Mouse (Mus musculus): ENCODE data around the gene Prim1.
"Not testable (repeated sequence)": the region's sequence is repeated elsewhere in the genome, so short reads cannot be mapped to it uniquely, and the experiment has no call there.

The Prim1 gene

GRCm38 (mm10) chr10:128036746-128037425 lies 21.9 kb downstream of the Prim1 start:
- in situ Hi-C loops (cut with MseI, MboI) = no loop called here

- in situ Hi-C loops (cut with MseI, MboI) = no loop called here
Observed at GRCm38 (mm10) chr10:128037921-128038320, 23.0 kb downstream of the Prim1 start.

- in situ Hi-C loops (cut with MseI, MboI) = no loop called here
Observed at GRCm38 (mm10) chr10:128039167-128039566, 24.2 kb downstream of the Prim1 start.

- in situ Hi-C loops (cut with MseI, MboI) = no loop called here
Observed at GRCm38 (mm10) chr10:128039858-128040257, 24.9 kb downstream of the Prim1 start.

- in situ Hi-C loops (cut with MseI, MboI) = no loop called here
Observed at GRCm38 (mm10) chr10:128040293-128040692, 25.3 kb downstream of the Prim1 start.

- in situ Hi-C loops (cut with MseI, MboI) = no loop called here
Observed at GRCm38 (mm10) chr10:128041636-128042035, 26.7 kb downstream of the Prim1 start.

GRCm38 (mm10) chr10:128042466-128042865 lies 27.5 kb downstream of the Prim1 start:
- in situ Hi-C loops (cut with MseI, MboI) = no loop called here

- in situ Hi-C loops (cut with MseI, MboI) = no loop called here
Observed at GRCm38 (mm10) chr10:128043041-128043835, 28.3 kb downstream of the Prim1 start.

- in situ Hi-C loops (cut with MseI, MboI) = no loop called here
Observed at GRCm38 (mm10) chr10:128048157-128048556, 33.2 kb downstream of the Prim1 start.

GRCm38 (mm10) chr10:128049741-128050140 lies 34.8 kb downstream of the Prim1 start:
- in situ Hi-C loops (cut with MseI, MboI) = no loop called here

- in situ Hi-C loops (cut with MseI, MboI) = no loop called here
Observed at GRCm38 (mm10) chr10:128050355-128050754, 35.4 kb downstream of the Prim1 start.

GRCm38 (mm10) chr10:128051589-128051988 lies 36.6 kb downstream of the Prim1 start:
- in situ Hi-C loops (cut with MseI, MboI) = no loop called here

- in situ Hi-C loops (cut with MseI, MboI) = not testable (repeated sequence)
Observed at GRCm38 (mm10) chr10:128052136-128052535, 37.2 kb downstream of the Prim1 start.

GRCm38 (mm10) chr10:128053001-128053400 lies 38.0 kb downstream of the Prim1 start:
- in situ Hi-C loops (cut with MseI, MboI) = no loop called here

- in situ Hi-C loops (cut with MseI, MboI) = no loop called here
Observed at GRCm38 (mm10) chr10:128058184-128058583, 43.2 kb downstream of the Prim1 start.

GRCm38 (mm10) chr10:128058601-128059151 lies 43.7 kb downstream of the Prim1 start, which contains the start of gene Ptges3:
Gene Ptges3, plus strand, starts transcription at chr10:128058954.
- in situ Hi-C loops (cut with MseI, MboI) = no loop called here

GRCm38 (mm10) chr10:128059207-128059981 lies 44.4 kb downstream of the Prim1 start:
- in situ Hi-C loops (cut with MseI, MboI) = no loop called here

GRCm38 (mm10) chr10:128061109-128061508 lies 46.1 kb downstream of the Prim1 start:
- in situ Hi-C loops (cut with MseI, MboI) = no loop called here

- in situ Hi-C loops (cut with MseI, MboI) = no loop called here
Observed at GRCm38 (mm10) chr10:128062221-128062989, 47.4 kb downstream of the Prim1 start.

- in situ Hi-C loops (cut with MseI, MboI) = no loop called here
Observed at GRCm38 (mm10) chr10:128066072-128066471, 51.1 kb downstream of the Prim1 start.

GRCm38 (mm10) chr10:128069201-128069600 lies 54.2 kb downstream of the Prim1 start:
- in situ Hi-C loops (cut with MseI, MboI) = no loop called here

Measured in mouse trophoblast stem cell (cell line).